Mouse (Mus musculus): ENCODE results near the gene Tpd52l2. TPM values are rescaled to one million over a fixed set of nuclear protein-coding genes. Genes with fewer than 3 reads are reported as not detected.
A peak's percentile ranks its signal among the peaks of the same experiment; 100 is the strongest.
"Not testable (repeated sequence)": the region's sequence is repeated elsewhere in the genome, so short reads cannot be mapped to it uniquely, and the experiment has no call there.

Tpd52l2 gene
- polyA plus RNA-seq, 1 experiment = 55.1 TPM

GRCm38 (mm10) chr2:181487338-181488277 is 9.3 kb upstream of the Tpd52l2 start:
- no peak for DNase-seq (ENCODE audit: low read depth)

GRCm38 (mm10) chr2:181491432-181492205 is 5.3 kb upstream of the Tpd52l2 start:
- DNase-seq (ENCODE audit: low read depth) = no peak

- no peak for DNase-seq (ENCODE audit: low read depth)
Measured at GRCm38 (mm10) chr2:181492206-181492605, 4.7 kb upstream of the Tpd52l2 start.

GRCm38 (mm10) chr2:181493156-181493927 is 3.6 kb upstream of the Tpd52l2 start, which contains the start of gene Abhd16b:
TSS of gene Abhd16b (plus strand) at chr2:181493206.
- DNase-seq (ENCODE audit: low read depth) = no peak

GRCm38 (mm10) chr2:181494266-181494945 is 2.5 kb upstream of the Tpd52l2 start:
- no peak for DNase-seq (ENCODE audit: low read depth)

- DNase-seq (ENCODE audit: low read depth) = not testable (repeated sequence)
Measured at GRCm38 (mm10) chr2:181495845-181496244, 1.1 kb upstream of the Tpd52l2 start.

GRCm38 (mm10) chr2:181496281-181496680 is 661 bp upstream of the Tpd52l2 start:
- DNase-seq (ENCODE audit: low read depth) = no peak

GRCm38 (mm10) chr2:181497548-181497875 is 570 bp downstream of the Tpd52l2 start:
- no peak for DNase-seq (ENCODE audit: low read depth)

GRCm38 (mm10) chr2:181498644-181499043 is 1.7 kb downstream of the Tpd52l2 start:
- DNase-seq (ENCODE audit: low read depth) = no peak

- no peak for DNase-seq (ENCODE audit: low read depth)
Measured at GRCm38 (mm10) chr2:181509191-181509590, 12.2 kb downstream of the Tpd52l2 start.

- no peak for DNase-seq (ENCODE audit: low read depth)
Measured at GRCm38 (mm10) chr2:181511231-181511630, 14.3 kb downstream of the Tpd52l2 start.

- DNase-seq (ENCODE audit: low read depth) = no peak
Measured at GRCm38 (mm10) chr2:181519201-181519600, 22.3 kb downstream of the Tpd52l2 start.

- no peak for DNase-seq (ENCODE audit: low read depth)
Measured at GRCm38 (mm10) chr2:181520118-181520935, 23.4 kb downstream of the Tpd52l2 start, which contains the start of gene Dnajc5. TSS of gene Dnajc5 (plus strand) at chr2:181520485.

GRCm38 (mm10) chr2:181520936-181521227 is 23.9 kb downstream of the Tpd52l2 start:
- DNase-seq (ENCODE audit: low read depth) = no peak

GRCm38 (mm10) chr2:181521491-181521890 is 24.5 kb downstream of the Tpd52l2 start:
- no peak for DNase-seq (ENCODE audit: low read depth)

- DNase-seq (ENCODE audit: low read depth) = no peak
Measured at GRCm38 (mm10) chr2:181522811-181523210, 25.9 kb downstream of the Tpd52l2 start.

- no peak for DNase-seq (ENCODE audit: low read depth)
Measured at GRCm38 (mm10) chr2:181525526-181525925, 28.6 kb downstream of the Tpd52l2 start.

GRCm38 (mm10) chr2:181529076-181529475 is 32.1 kb downstream of the Tpd52l2 start:
- no peak for DNase-seq (ENCODE audit: low read depth)

- no peak for DNase-seq (ENCODE audit: low read depth)
Measured at GRCm38 (mm10) chr2:181532589-181532988, 35.6 kb downstream of the Tpd52l2 start.

- peak; percentile 45 for DNase-seq (ENCODE audit: low read depth)
Measured at GRCm38 (mm10) chr2:181536410-181536809, 39.5 kb downstream of the Tpd52l2 start.
